8 mouse cellular contexts compared by ENCODE assay signal in genomic region chr4:128698011-128698861, GRCm38 (mm10). TPM values are rescaled to one million over a fixed set of nuclear protein-coding genes. Genes with fewer than 3 reads are reported as not detected.
DNase-seq lines count a peak whose midpoint lies in the region; ATAC-seq and TF ChIP-seq lines count a peak whose summit lies in the region.

No protein-coding gene starts in this region.

- H3K4me1 ChIP-seq in stomach, embryonic 14.5 days (ENCODE audit: control insufficient read depth, insufficient read depth, low read length): peaks cover 27% of the 10 kb centered on the region

- H3K27me3 ChIP-seq in stomach, embryonic 14.5 days (ENCODE audit: control insufficient read depth, insufficient read depth, low read length): no peaks in the 10 kb centered on the region

- peak overlapping the region; percentile 92 for H3K27ac ChIP-seq in layer of hippocampus, adult 2 months
- peak overlapping the region; percentile 94 for H3K27ac ChIP-seq in stomach, embryonic 14.5 days (ENCODE audit: low read length)

- peak; percentile 52 to 76 for ATAC-seq in hematopoietic stem cell, adult 5-6 weeks (replicated peaks in 1 of 2; ENCODE audit: insufficient read depth in 1 of 2, low FRiP score in 2 of 2, low TSS enrichment in 1 of 2, low read depth in 1 of 2, poor library complexity in 2 of 2, severe bottlenecking in 2 of 2)
- ATAC-seq in stomach, embryonic 14.5 days (ENCODE audit: insufficient number of reproducible peaks, insufficient read depth, low FRiP score, low read depth): peak; percentile 79

- no peak overlapping the region for H3K4me3 ChIP-seq in layer of hippocampus, adult 2 months
- no peak overlapping the region for H3K4me3 ChIP-seq in stomach, embryonic 14.5 days (ENCODE audit: low read depth, low read length)

- TF ChIP-seq CTCF in layer of hippocampus, adult 2 months (conservative IDR thresholded peaks at IDR 0.05): peak; percentile 29; the same call in 1 of the 2 replicates

- H3K9ac ChIP-seq in stomach, embryonic 14.5 days (replicated peaks; ENCODE audit: low read depth, low read length): no peak overlapping the region

- H3K9me3 ChIP-seq in stomach, embryonic 14.5 days (ENCODE audit: control insufficient read depth, low read depth, low read length): no peaks in the 10 kb centered on the region

- WGBS in stomach, embryonic 14.5 days: 29% methylated on average over 12 of the region's 12 CpGs

- DNase-seq in right cerebral cortex, adult 2 months (ENCODE audit: low spot score in 2 of 2): peak; percentile 68 to 82
- DNase-seq in right cerebral cortex, postnatal 4 days: no peak
- peak; percentile 44 to 82 for DNase-seq in frontal cortex, adult 2 months (ENCODE audit: extremely low spot score in 1 of 2, low spot score in 1 of 2)
- DNase-seq in layer of hippocampus, adult 2 months (ENCODE audit: low spot score in 2 of 2): peak; percentile 61 to 66
- DNase-seq in lung, postnatal 14 days: peak; percentile 56
- no peak for DNase-seq in T-cell, adult 2 months (ENCODE audit: low spot score)

- H3K36me3 ChIP-seq in stomach, embryonic 14.5 days (ENCODE audit: control insufficient read depth, insufficient read depth, low read length): no peaks in the 10 kb centered on the region

- H3K4me2 ChIP-seq in stomach, embryonic 14.5 days (replicated peaks; ENCODE audit: low read depth, low read length): no peak overlapping the region

RNA-seq across cellular contexts. Expression of gene Phc2, which starts 43.7 kb away (rescaled TPM):
- polyA plus RNA-seq in frontal cortex, adult 2 months (2012; rRNA removed): 104 and 110 TPM in 2 replicates
- total RNA-seq in hematopoietic stem cell, adult 5-6 weeks (2017): 15.8 and 18.8 TPM in 2 replicates
- 10 to 100 TPM; 85.4 to 91.3 TPM for total RNA-seq in layer of hippocampus, adult 2 months (2021)
- polyA plus RNA-seq in stomach, embryonic 14.5 days (2014; fragmentation: Nextera tagmentation; extraction: Ambion mirVana): 20.3 and 22.9 TPM in 2 replicates

RNA-seq across cellular contexts. Expression of gene A3galt2, which starts 56.9 kb away (rescaled TPM):
- 0.90 and 1.0 TPM in 2 replicates for polyA plus RNA-seq in frontal cortex, adult 2 months (2012; rRNA removed)
- total RNA-seq in hematopoietic stem cell, adult 5-6 weeks (2017): not detected in 2 replicates
- total RNA-seq in layer of hippocampus, adult 2 months (2021): under 1 TPM; 0.20 to 0.26 TPM
- 0.20 and 0.27 TPM in 2 replicates for polyA plus RNA-seq in stomach, embryonic 14.5 days (2014; fragmentation: Nextera tagmentation; extraction: Ambion mirVana)

Comparison
In these comparisons a context has a peak if more than half of its experiments do, and no peak if none do; other contexts are left out.
1. DNase-seq: peak in right cerebral cortex, adult 2 months (2 of 2), frontal cortex, adult 2 months (2 of 2), layer of hippocampus, adult 2 months (2 of 2) and lung, postnatal 14 days (single experiment); none in right cerebral cortex, postnatal 4 days (single experiment) and T-cell, adult 2 months (single experiment).